Mouse (Mus musculus) E14TG2a.4 (cell line): ENCODE results near the gene Cox7b.

Experiments
- CTCF ChIP-seq: conservative IDR thresholded peaks from 2 replicates; pipeline ENCODE4 v1.5.1; 2014; ENCODE audit warnings: low read length
- NANOG ChIP-seq: IDR thresholded peaks from 2 replicates; pipeline ENCODE4 v1.6.1; 2014; ENCODE audit warnings: borderline replicate concordance, low read length, mixed read lengths
- POU5F1 ChIP-seq: IDR thresholded peaks from 2 replicates; pipeline ENCODE4 v1.6.1; 2014; ENCODE audit warnings: low read length, borderline replicate concordance

DNA sequence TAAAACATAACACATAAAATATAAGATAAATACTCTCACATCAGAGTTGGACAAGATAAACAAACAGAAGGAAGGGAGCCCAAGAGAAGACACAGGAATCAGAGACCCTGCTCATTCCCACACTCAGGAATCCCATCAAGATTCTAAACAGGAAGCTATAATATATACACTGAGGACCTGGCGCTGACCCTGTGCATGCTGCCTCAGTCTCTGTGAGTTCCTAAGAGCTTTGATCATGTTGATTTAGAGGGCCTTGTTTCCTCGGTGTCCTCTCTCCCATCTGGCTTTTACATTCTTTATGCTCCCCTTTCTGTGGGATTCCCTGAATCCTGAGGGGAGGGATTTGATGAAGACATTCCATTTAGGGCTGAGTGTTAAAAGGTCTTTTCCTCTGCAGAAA is 30.0 kb downstream of the Cox7b start:
- TF ChIP-seq CTCF (no peak), NANOG (no peak), POU5F1 (no peak)
